Mouse (Mus musculus) MEL (cell line): ENCODE measurements around the gene Prkar1a.

ENCODE experiments used
- CHD2 ChIP-seq: IDR thresholded peaks from 2 replicates; pipeline ENCODE4 v1.6.1; 2011; ENCODE audit warnings: low read length, improper control_type of control experiment
- CTCF ChIP-seq, 3 experiments: IDR thresholded peaks in 2 of 3; conservative IDR thresholded peaks in 1 of 3; 2 replicates each; pipeline ENCODE4 v1.5.1; 2011 to 2012; ENCODE audit warnings: low read length in 3 of 3, low read depth in 2 of 3, mild to moderate bottlenecking in 2 of 3, improper control_type of control experiment in 1 of 3, inconsistent platforms in 1 of 3, mixed read lengths in 1 of 3, moderate library complexity in 1 of 3; ENCODE audit not compliant: control insufficient read depth in 1 of 3, insufficient read depth in 1 of 3, poor library complexity in 1 of 3, severe bottlenecking in 1 of 3
- ELF1 ChIP-seq: IDR thresholded peaks from 2 replicates; pipeline ENCODE4 v1.6.1; 2014; ENCODE audit warnings: low read depth, mild to moderate bottlenecking, inconsistent platforms, low read length, improper control_type of control experiment, moderate library complexity
- EP300 ChIP-seq, 2 experiments: IDR thresholded peaks; 2 replicates each; pipeline ENCODE4 v1.6.1; 2011; ENCODE audit warnings: improper control_type of control experiment in 2 of 2, low read length in 2 of 2, low read depth in 1 of 2, mild to moderate bottlenecking in 1 of 2
- ETS1 ChIP-seq: IDR thresholded peaks from 2 replicates; pipeline ENCODE4 v1.6.1; 2012; ENCODE audit warnings: low read depth, mild to moderate bottlenecking, inconsistent platforms, low read length, improper control_type of control experiment, moderate library complexity
- HCFC1 ChIP-seq: IDR thresholded peaks from 2 replicates; pipeline ENCODE4 v1.6.1; 2012; ENCODE audit warnings: low read depth, mild to moderate bottlenecking, inconsistent platforms, low read length, improper control_type of control experiment, moderate library complexity
- MXI1 ChIP-seq: IDR thresholded peaks from 2 replicates; pipeline ENCODE4 v1.6.1; 2011; ENCODE audit warnings: mild to moderate bottlenecking, low read depth, low read length, improper control_type of control experiment
- POLR2A ChIP-seq, 2 experiments: IDR thresholded peaks; 2 replicates each; pipeline ENCODE4 v1.6.1; 2011 to 2012; ENCODE audit warnings: low read length in 2 of 2, mild to moderate bottlenecking in 2 of 2, control low read depth in 1 of 2, improper control_type of control experiment in 1 of 2, low read depth in 1 of 2, moderate library complexity in 1 of 2; ENCODE audit not compliant: control insufficient read depth in 1 of 2, insufficient read depth in 1 of 2, poor library complexity in 1 of 2
- POLR2AphosphoS2 ChIP-seq: IDR thresholded peaks from 2 replicates; pipeline ENCODE4 v1.6.1; 2011; ENCODE audit warnings: low read length, improper control_type of control experiment
- RCOR1 ChIP-seq: IDR thresholded peaks from 2 replicates; pipeline ENCODE4 v1.6.1; 2012; ENCODE audit warnings: low read depth, mild to moderate bottlenecking, inconsistent platforms, low read length, improper control_type of control experiment
- USF1 ChIP-seq: IDR thresholded peaks from 2 replicates; pipeline ENCODE4 v1.6.1; 2014; ENCODE audit warnings: low read depth, mild to moderate bottlenecking, inconsistent platforms, low read length, improper control_type of control experiment, moderate library complexity
- ZC3H11A ChIP-seq: IDR thresholded peaks from 2 replicates; pipeline ENCODE4 v1.6.1; 2012; ENCODE audit warnings: low read depth, mild to moderate bottlenecking, inconsistent platforms, low read length, improper control_type of control experiment
- ZNF384 ChIP-seq: IDR thresholded peaks from 2 replicates; pipeline ENCODE4 v1.6.1; 2012; ENCODE audit warnings: low read depth, mild to moderate bottlenecking, inconsistent platforms, low read length, improper control_type of control experiment

- TF ChIP-seq EP300 (IDR thresholded peaks at IDR 0.05; ENCODE audit: low read depth in 1 of 2, low read length in 2 of 2) (no peak), ETS1 (no peak), CTCF (IDR thresholded peaks at IDR 0.05 in 2 of 3, conservative IDR thresholded peaks at IDR 0.05 in 1 of 3; ENCODE audit: control insufficient read depth in 1 of 3, insufficient read depth in 1 of 3, low read depth in 2 of 3, low read length in 3 of 3, poor library complexity in 1 of 3, severe bottlenecking in 1 of 3) (no peak), ELF1 (no peak), RCOR1 (no peak), HCFC1 (no peak), POLR2A (IDR thresholded peaks at IDR 0.05; ENCODE audit: control insufficient read depth in 1 of 2, insufficient read depth in 1 of 2, low read depth in 1 of 2, low read length in 2 of 2, poor library complexity in 1 of 2) (no peak), ZC3H11A (no peak), USF1 (no peak), POLR2AphosphoS2 (no peak), ZNF384 (no peak), MXI1 (no peak), CHD2 (no peak)
These were observed 65.4 kb downstream of the Prkar1a start for GRCm38 (mm10) chr11:109714341-109715247.
